Mouse (Mus musculus): ENCODE measurements around the gene Lrit2. TPM values are rescaled to one million over a fixed set of nuclear protein-coding genes. Genes with fewer than 3 reads are reported as not detected.

Gene Lrit2
- polyA plus RNA-seq (2017; shearing (Covaris generic)), result not detected

DNA sequence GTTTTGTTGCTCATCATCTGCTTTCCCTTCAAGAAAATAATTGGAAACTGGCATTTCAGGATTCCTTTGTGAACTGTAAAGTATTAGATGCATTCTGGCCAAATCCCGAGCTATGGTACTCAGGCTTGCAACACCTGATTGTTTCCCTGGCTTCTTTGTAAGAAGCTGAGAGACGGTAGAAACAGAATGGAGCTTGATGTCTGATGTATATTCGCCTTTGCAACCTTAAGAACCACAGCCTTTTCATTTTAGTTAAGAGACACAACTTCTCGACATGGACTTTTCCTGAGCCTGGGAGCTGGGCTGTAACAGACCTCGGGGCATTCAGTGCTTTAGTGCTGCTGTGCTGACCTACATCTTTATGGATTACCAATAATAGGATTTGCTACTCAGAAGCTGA lies at the start of gene Lrit2:
TSS of gene Lrit2 (plus strand) at position 301 of the 400 bp plus-strand sequence.

DNA sequence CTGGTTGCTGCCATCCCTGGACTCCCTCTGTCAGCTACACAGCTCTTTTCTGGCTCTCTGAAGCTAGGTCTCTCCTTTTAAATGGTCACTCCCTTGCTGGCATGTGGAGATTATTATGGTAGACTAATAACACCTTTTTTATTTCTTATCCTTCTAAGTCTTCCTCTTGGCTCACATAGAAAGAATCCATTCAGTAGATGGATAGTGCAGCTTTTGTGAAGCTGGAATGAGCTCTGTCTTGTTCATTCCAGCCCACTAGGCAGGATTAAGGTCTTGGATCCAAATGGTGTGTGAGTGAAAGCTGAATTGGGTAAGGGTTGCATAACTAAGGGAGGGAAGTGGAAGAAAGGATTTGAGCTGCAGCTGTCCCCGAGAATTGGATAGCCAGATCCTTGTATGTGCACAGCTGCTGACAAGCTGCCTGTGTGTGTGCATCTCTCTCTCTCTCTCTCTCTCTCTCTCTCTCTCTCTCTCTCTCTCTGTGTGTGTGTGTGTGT lies 18.8 kb upstream of the Lrit2 start, which contains the start of gene Rgr:
TSS of gene Rgr (minus strand) at position 51 of the 497 bp plus-strand sequence.

DNA sequence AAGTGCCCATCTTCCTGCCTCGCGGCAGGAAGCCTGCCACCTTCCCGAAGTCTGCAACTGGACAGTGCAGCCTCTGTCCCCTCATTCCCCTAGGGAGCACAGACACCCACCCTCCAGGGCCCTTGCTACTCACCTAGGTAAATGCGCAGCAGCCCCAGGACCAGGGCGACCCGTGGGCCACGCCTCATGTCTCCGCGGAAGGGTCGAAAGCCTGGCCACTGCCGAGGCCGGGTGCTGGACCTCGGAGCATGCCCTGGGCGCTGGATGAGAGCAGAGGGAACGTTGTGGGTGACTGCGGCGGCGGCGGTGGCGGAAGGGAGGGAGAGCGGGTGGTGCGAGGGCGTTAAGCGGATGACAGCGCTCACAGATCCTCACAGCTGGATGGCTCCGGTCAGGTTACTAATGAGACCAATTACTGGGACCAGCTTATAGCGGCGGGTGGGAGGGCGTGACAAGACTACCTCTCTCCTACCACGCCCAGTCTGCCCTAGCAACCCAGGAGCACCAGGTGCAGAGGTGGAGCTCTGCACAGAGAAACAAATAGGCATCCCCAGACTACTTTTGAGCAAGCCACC lies 30.3 kb downstream of the Lrit2 start, which contains the start of gene Cdhr1:
TSS of gene Cdhr1 (minus strand) at position 392 of the 575 bp plus-strand sequence.

DNA sequence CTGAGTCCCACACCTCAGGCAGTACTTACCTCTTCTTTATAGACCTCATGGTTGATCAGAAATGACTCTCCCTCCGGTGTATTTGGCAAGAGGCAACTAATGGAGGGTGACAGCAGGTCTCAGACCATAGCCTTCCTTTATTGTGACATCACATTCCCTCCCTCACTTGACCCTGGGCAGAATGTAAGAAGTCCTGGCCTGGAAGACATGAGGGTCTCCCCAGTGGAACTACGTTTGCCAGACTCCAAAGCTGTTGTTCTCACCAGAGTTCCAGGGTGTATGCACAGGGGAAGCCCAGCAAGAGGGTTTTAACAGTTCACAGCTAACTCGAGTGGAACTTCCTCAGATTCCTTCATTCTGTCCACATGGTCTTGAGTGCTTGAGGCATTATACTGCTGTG lies 46.2 kb downstream of the Lrit2 start, which contains the start of gene 2610528A11Rik:
TSS of gene 2610528A11Rik (minus strand) at position 101 of the 400 bp plus-strand sequence.

Other genes starting within 250 kb of the Lrit2 start
- gene Ccser2, start 99.2 kb upstream of the Lrit2 start, polyA plus RNA-seq (2017; shearing (Covaris generic)), result 54.1 TPM
- gene Rgr, start 19.0 kb upstream of the Lrit2 start, polyA plus RNA-seq (2017; shearing (Covaris generic)), result not detected
- not detected for gene Lrit1, start 13.1 kb upstream of the Lrit2 start, polyA plus RNA-seq (2017; shearing (Covaris generic))
- gene Cdhr1, start 30.4 kb downstream of the Lrit2 start, polyA plus RNA-seq (2017; shearing (Covaris generic)), result not detected
- gene 2610528A11Rik, start 46.1 kb downstream of the Lrit2 start, polyA plus RNA-seq (2017; shearing (Covaris generic)), result 0.74 TPM
- 351 TPM for gene Ghitm, start 67.3 kb downstream of the Lrit2 start, polyA plus RNA-seq (2017; shearing (Covaris generic))

All from effector memory CD4-positive, alpha-beta T cell, adult 5 months (primary cell).